8 mouse cellular contexts compared by ENCODE assay signal in genomic region chr17:45686716-45687115, GRCm38 (mm10). TPM values are rescaled to one million over a fixed set of nuclear protein-coding genes. Genes with fewer than 3 reads are reported as not detected.
A peak's percentile ranks its signal among the peaks of the same experiment; 100 is the strongest.
DNase-seq lines count a peak whose midpoint lies in the region; ATAC-seq and TF ChIP-seq lines count a peak whose summit lies in the region.

TSS of gene Tmem63b (minus strand) at chr17:45686905.

- H3K27ac ChIP-seq in spleen, adult 2 months (ENCODE audit: insufficient read depth, low read length) = peak within 1 kb of the TSS; percentile 38

- no peak for TF ChIP-seq CTCF in spleen, adult 2 months (IDR thresholded peaks at IDR 0.05; ENCODE audit: extremely low read depth, insufficient read depth, insufficient read length, insufficient replicate concordance)

- H3K36me3 ChIP-seq in spleen, adult 2 months (ENCODE audit: control insufficient read depth, insufficient read depth, low read length) = no peaks in the 10 kb centered on the region
- H3K36me3 ChIP-seq in megakaryocyte, embryonic 14.5 days (replicated peaks; ENCODE audit: low read length) = peaks cover 19% of the 10 kb centered on the region

- no peaks in the 10 kb centered on the region for H3K9me3 ChIP-seq in megakaryocyte, embryonic 14.5 days

- 0 out of 2 replicates have a peak, but pooled peaks cover 3% of the 10 kb centered on the region for H3K27me3 ChIP-seq in spleen, adult 2 months (ENCODE audit: control insufficient read depth, insufficient read depth, low read length)
- no peaks in the 10 kb centered on the region for H3K27me3 ChIP-seq in megakaryocyte, embryonic 14.5 days (replicated peaks)

- TF ChIP-seq POLR2A in spleen, adult 2 months (IDR thresholded peaks at IDR 0.05; ENCODE audit: low read depth, low read length) = no peak

- DNase-seq in spleen, adult 2 months (ENCODE audit: low read depth in 1 of 2, low spot score in 2 of 2) = peak in 1 of 2 experiments; percentile 29
- no peak for DNase-seq in spleen, postnatal 4 days (ENCODE audit: low spot score in 2 of 2)
- DNase-seq in adrenal gland, postnatal 14 days = peak; percentile 40
- DNase-seq in gastrocnemius, adult 8-10 months (ENCODE audit: low spot score in 2 of 2) = no peak
- no peak for DNase-seq in yolk sac, embryonic 10.5 days (ENCODE audit: low spot score)

- peak; percentile 44 for ATAC-seq in inflammation-experienced regulatory T-cells, adult 6 months
- no peak for ATAC-seq in frontal cortex, adult (ENCODE audit: low TSS enrichment)

- peak within 1 kb of the TSS; percentile 82 for H3K4me3 ChIP-seq in spleen, adult 2 months (ENCODE audit: extremely low read depth, insufficient read depth, insufficient read length)
- H3K4me3 ChIP-seq in megakaryocyte, embryonic 14.5 days (replicated peaks) = peak within 1 kb of the TSS; percentile 97

- 3% methylated on average over 12 of the region's 12 CpGs for WGBS in spleen, adult 2 months

- peaks cover 11% of the 10 kb centered on the region; the same call in 1 of the 2 replicates for H3K4me1 ChIP-seq in spleen, adult 2 months (ENCODE audit: control insufficient read depth, insufficient read depth, insufficient read length)
- peaks cover 54% of the 10 kb centered on the region for H3K4me1 ChIP-seq in megakaryocyte, embryonic 14.5 days

RNA-seq across cellular contexts. Expression of gene Tmem63b, which starts in this region (rescaled TPM):
- polyA plus RNA-seq in spleen, adult 2 months (2012; rRNA removed) = 27.4 and 30.3 TPM in 2 replicates
- 45.4 and 48.1 TPM in 2 replicates for total RNA-seq in adrenal gland, postnatal 14 days (2021)
- total RNA-seq in gastrocnemius, adult 8-10 months (2022) = 10 to 100 TPM; 65.5 to 74.0 (median 68.3) TPM
- polyA plus RNA-seq in inflammation-experienced regulatory T-cells, adult 6 months (2017; shearing (Covaris generic)) = 1 to 10 TPM; 2.0 to 2.7 (median 2.4) TPM
- 22.7 and 26.5 TPM in 2 replicates for polyA plus RNA-seq in megakaryocyte, embryonic 14.5 days (2012; ENCODE audit: insufficient read depth, low replicate concordance)
